Mouse (Mus musculus) spleen, adult 2 months (tissue): Measurements from ENCODE around the gene Nos1.

ENCODE experiments used
- CTCF ChIP-seq: fragments of 200-500 bp; IDR thresholded peaks from 2 replicates; pipeline ENCODE4 v1.5.1; 2011; ENCODE audit warnings: mild to moderate bottlenecking, inconsistent platforms; ENCODE audit not compliant: insufficient read depth, insufficient read length, insufficient replicate concordance; ENCODE audit errors: extremely low read depth
- POLR2A ChIP-seq: fragments of 200-500 bp; IDR thresholded peaks from 2 replicates; pipeline ENCODE4 v1.6.1; 2011; ENCODE audit warnings: low read depth, low read length, inconsistent platforms

GRCm38 (mm10) chr5:117916906-117917305, 136.1 kb downstream of the Nos1 start:
- TF ChIP-seq POLR2A (no peak), CTCF (no peak)
